Mouse (Mus musculus) forebrain, embryonic 10.5 days (tissue): Measurements from ENCODE around the gene Slc12a8. TPM values are rescaled to one million over a fixed set of nuclear protein-coding genes. Genes with fewer than 3 reads are reported as not detected.

ENCODE experiments used
- DNase-seq: peaks from one replicate; pipeline ENCODE4 v3.0.0-alpha.2; 2017; ENCODE audit warnings: low spot score; ENCODE audit errors: extremely low spot score
- H3K27ac ChIP-seq: fragments of 300-500 bp; sonication (generic); 2 replicates; pipeline ENCODE4 v1.5.1; 2016; ENCODE audit warnings: mild to moderate bottlenecking
- H3K27me3 ChIP-seq: fragments of 300-500 bp; sonication (generic); 2 replicates; pipeline ENCODE4 v1.6.1; 2016; ENCODE audit warnings: mild to moderate bottlenecking; ENCODE audit not compliant: poor library complexity, severe bottlenecking
- H3K36me3 ChIP-seq: fragments of 300-500 bp; sonication (generic); replicated peaks from 2 replicates; pipeline ENCODE4 v1.6.1; 2016; ENCODE audit warnings: mild to moderate bottlenecking, moderate library complexity
- H3K4me1 ChIP-seq: fragments of 300-500 bp; sonication (generic); 2 replicates; pipeline ENCODE4 v1.6.1; 2016
- H3K4me3 ChIP-seq: fragments of 300-500 bp; sonication (generic); 2 replicates; pipeline ENCODE4 v1.5.1; 2016; ENCODE audit warnings: mild to moderate bottlenecking, moderate library complexity
- H3K9me3 ChIP-seq: fragments of 300-500 bp; sonication (generic); 2 replicates; pipeline ENCODE4 v1.6.1; 2016; ENCODE audit warnings: mild to moderate bottlenecking, moderate library complexity
- WGBS: fragments of 180-500 bp; shearing (Covaris S2); methylation state at CpG from one replicate; pipeline ENCODE4 v1.1.7; 2016; 5-methylcytosine and 5-hydroxymethylcytosine counted together
- polyA plus RNA-seq: library from polyadenylated mRNA; unstranded; fragments of >200 nt; fragmentation: Nextera tagmentation; extraction: Ambion mirVana; gene quantifications from 2 replicates; pipeline ENCODE4 v1.2.1, GENCODE M21; 2016

Slc12a8 gene
- polyA plus RNA-seq, 1 experiment from 2014 or later = 1.1 TPM

GRCm38 (mm10) chr16:33517627-33518026 is 499 bp downstream of the Slc12a8 start:
- H3K27me3 ChIP-seq = peaks cover 13% of the 10 kb centered on the region
- peak overlapping the region; percentile 54 for H3K4me3 ChIP-seq
- H3K27ac ChIP-seq = peak overlapping the region; percentile 88
- no peak for DNase-seq
- peaks cover 26% of the 10 kb centered on the region for H3K4me1 ChIP-seq
- H3K9me3 ChIP-seq = no peaks in the 10 kb centered on the region
- H3K36me3 ChIP-seq = no peaks in the 10 kb centered on the region
- WGBS = 22% methylated on average over 4 of the region's 4 CpGs

DNA sequence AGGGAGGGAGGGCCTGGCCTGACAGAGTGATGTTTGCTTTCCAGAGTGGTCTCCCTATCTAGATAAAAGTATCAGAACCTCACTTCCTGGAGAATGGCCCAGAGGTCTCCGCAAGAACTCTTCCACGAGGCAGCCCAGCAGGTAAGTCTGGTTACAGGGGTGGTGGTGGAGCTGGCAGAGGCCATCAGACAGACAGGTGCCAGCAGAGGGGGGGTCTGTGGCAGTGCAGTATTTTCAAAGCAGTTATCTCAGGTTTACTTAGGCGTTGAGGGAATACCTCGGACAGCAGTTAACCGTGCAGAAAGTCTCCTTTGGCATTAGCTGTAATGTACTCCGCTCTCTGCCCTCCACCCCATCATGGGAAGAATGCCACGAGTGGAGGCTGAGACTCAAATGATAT is 1.1 kb downstream of the Slc12a8 start:
- peak overlapping the region; percentile 88 for H3K27ac ChIP-seq
- H3K36me3 ChIP-seq = no peaks in the 10 kb centered on the region
- no peaks in the 10 kb centered on the region for H3K9me3 ChIP-seq
- H3K4me3 ChIP-seq = no peak overlapping the region
- H3K4me1 ChIP-seq = peaks cover 26% of the 10 kb centered on the region
- DNase-seq = no peak
- WGBS = 80% methylated on average over 7 of the region's 7 CpGs
- peaks cover 13% of the 10 kb centered on the region for H3K27me3 ChIP-seq

DNA sequence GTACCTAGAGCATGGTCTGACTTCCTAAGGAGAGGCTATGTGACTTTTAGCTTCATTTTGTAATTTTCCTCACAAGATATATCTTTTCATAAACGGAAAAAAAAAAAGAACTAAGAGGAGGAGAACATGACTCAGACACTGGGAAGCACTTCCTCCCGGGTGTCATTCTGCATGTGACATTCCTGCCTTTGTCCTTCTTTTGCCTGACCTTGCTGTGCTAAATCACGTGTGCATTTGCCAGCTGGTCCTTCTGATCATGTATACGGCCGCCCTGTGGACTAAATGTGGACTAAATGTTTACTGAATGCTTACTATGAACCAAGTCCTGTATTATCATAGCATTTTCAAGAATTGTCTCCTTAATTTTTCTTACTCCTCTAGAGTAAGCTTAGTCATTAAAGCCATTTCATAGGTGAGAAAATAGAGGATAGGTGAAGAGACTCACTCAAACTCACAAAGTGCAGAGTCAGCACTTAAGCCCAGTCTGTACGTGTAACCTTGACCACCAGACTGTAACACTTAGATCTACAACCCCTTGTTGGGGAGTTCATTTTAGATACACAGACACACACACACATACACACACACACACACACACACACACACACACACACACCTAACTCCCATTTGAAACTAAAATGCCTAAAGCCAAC is 2.9 kb downstream of the Slc12a8 start:
- Histone ChIP-seq H3K9me3 (no peaks in the 10 kb centered on the region), H3K27ac (no peak overlapping the region), H3K36me3 (no peaks in the 10 kb centered on the region), H3K27me3 (peaks cover 13% of the 10 kb centered on the region), H3K4me1 (peaks cover 31% of the 10 kb centered on the region), H3K4me3 (no peak overlapping the region)
- WGBS = 85% methylated on average over 6 of the region's 6 CpGs
- DNase-seq = no peak

- no peak overlapping the region for H3K4me3 ChIP-seq
- H3K9me3 ChIP-seq = no peaks in the 10 kb centered on the region
- DNase-seq = no peak
- WGBS = 68% methylated on average over 4 of the region's 4 CpGs
- H3K27ac ChIP-seq = no peak overlapping the region
- H3K4me1 ChIP-seq = peaks cover 17% of the 10 kb centered on the region
- H3K36me3 ChIP-seq = no peaks in the 10 kb centered on the region
- peaks cover 9% of the 10 kb centered on the region for H3K27me3 ChIP-seq
Observed at GRCm38 (mm10) chr16:33522516-33522915, 5.4 kb downstream of the Slc12a8 start.

- WGBS = 82% methylated on average over 10 of the region's 10 CpGs
- peaks cover 8% of the 10 kb centered on the region for H3K4me1 ChIP-seq
Observed at GRCm38 (mm10) chr16:33523571-33523970, 6.4 kb downstream of the Slc12a8 start.

GRCm38 (mm10) chr16:33529502-33530454 is 12.7 kb downstream of the Slc12a8 start:
- DNase-seq = no peak
- 76% methylated on average over 11 of the region's 11 CpGs for WGBS
- Histone ChIP-seq H3K36me3 (no peaks in the 10 kb centered on the region), H3K9me3 (peaks cover 7% of the 10 kb centered on the region), H3K4me1 (peaks cover 20% of the 10 kb centered on the region), H3K4me3 (no peak overlapping the region), H3K27ac (peak overlapping the region; percentile 68), H3K27me3 (no peaks in the 10 kb centered on the region)

More at GRCm38 (mm10) chr16:33523571-33523970, 6.4 kb downstream of the Slc12a8 start:
- peaks cover 7% of the 10 kb centered on the region for H3K9me3 ChIP-seq
- H3K27me3 ChIP-seq = no peaks in the 10 kb centered on the region
- H3K27ac ChIP-seq = peak overlapping the region; percentile 56; the same call in 1 of the 2 replicates
- no peak for DNase-seq
- H3K4me3 ChIP-seq = no peak overlapping the region
- H3K36me3 ChIP-seq = no peaks in the 10 kb centered on the region

GRCm38 (mm10) chr16:33531184-33531583 is 14.1 kb downstream of the Slc12a8 start:
- WGBS = 92% methylated on average over 8 of the region's 8 CpGs
- no peak for DNase-seq
- no peaks in the 10 kb centered on the region for H3K36me3 ChIP-seq

DNA sequence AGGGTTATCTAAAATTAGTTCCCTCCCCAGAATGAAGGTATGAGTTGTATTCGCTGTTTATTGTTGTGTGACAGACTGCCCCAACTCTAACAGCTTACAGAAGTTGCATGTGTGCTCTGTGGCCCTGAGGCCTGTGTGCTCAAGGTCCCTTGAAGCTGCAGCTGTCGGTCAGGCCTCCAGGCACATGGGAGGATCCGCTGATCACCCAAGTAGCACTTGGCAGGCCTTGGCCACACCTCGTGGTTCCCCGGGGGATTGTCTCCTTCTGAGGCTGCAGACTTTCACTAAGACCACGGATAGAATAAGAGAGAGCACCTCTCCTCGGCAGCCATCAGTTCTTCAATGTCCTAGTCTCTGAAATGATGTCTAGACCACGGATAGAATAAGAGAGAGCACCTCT is 19.3 kb downstream of the Slc12a8 start:
- Histone ChIP-seq H3K9me3 (no peaks in the 10 kb centered on the region), H3K27ac (no peak overlapping the region), H3K27me3 (no peaks in the 10 kb centered on the region), H3K4me3 (no peak overlapping the region), H3K4me1 (peaks cover 5% of the 10 kb centered on the region), H3K36me3 (no peaks in the 10 kb centered on the region)
- no peak for DNase-seq
- 78% methylated on average over 8 of the region's 8 CpGs for WGBS

More at GRCm38 (mm10) chr16:33531184-33531583, 14.1 kb downstream of the Slc12a8 start:
- no peaks in the 10 kb centered on the region for H3K27me3 ChIP-seq
- no peak overlapping the region for H3K4me3 ChIP-seq
- H3K9me3 ChIP-seq = peaks cover 7% of the 10 kb centered on the region
- H3K4me1 ChIP-seq = peaks cover 20% of the 10 kb centered on the region
- no peak overlapping the region for H3K27ac ChIP-seq

- 90% methylated on average over 21 of the region's 21 CpGs for WGBS
- no peaks in the 10 kb centered on the region for H3K4me1 ChIP-seq
- H3K27ac ChIP-seq = no peak overlapping the region
- H3K4me3 ChIP-seq = no peak overlapping the region
- no peaks in the 10 kb centered on the region for H3K36me3 ChIP-seq
- H3K27me3 ChIP-seq = no peaks in the 10 kb centered on the region
- DNase-seq = no peak
- no peaks in the 10 kb centered on the region for H3K9me3 ChIP-seq
Observed at GRCm38 (mm10) chr16:33537499-33538225, 20.5 kb downstream of the Slc12a8 start.

DNA sequence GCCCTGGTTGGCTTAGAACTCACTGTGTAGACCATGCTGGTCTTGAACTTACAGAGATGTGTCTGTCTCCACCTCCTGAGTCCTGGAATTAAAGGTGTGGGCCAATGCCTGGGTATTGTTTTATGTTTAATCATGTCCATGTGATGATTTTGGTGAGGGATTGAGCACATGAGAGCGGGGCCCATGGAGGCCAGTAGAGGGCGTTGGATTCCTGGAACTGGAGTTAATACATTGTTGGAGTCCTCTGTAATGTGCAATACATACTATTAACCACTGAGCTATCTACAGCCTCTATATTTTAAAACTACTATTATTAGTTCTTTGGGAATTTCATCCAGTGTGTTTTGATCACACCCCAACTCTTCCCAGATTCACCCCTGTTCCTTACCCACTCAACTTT is 27.2 kb downstream of the Slc12a8 start:
- Histone ChIP-seq H3K36me3 (no peaks in the 10 kb centered on the region), H3K27me3 (no peaks in the 10 kb centered on the region), H3K9me3 (peaks cover 3% of the 10 kb centered on the region; the same call in 1 of the 2 replicates), H3K4me3 (no peak overlapping the region), H3K4me1 (no peaks in the 10 kb centered on the region), H3K27ac (no peak overlapping the region)
- DNase-seq = no peak
- WGBS = 88% methylated on average over 2 of the region's 2 CpGs

- H3K27me3 ChIP-seq = no peaks in the 10 kb centered on the region
- no peaks in the 10 kb centered on the region for H3K4me1 ChIP-seq
- H3K27ac ChIP-seq = no peak overlapping the region
- peaks cover 3% of the 10 kb centered on the region; the same call in 1 of the 2 replicates for H3K9me3 ChIP-seq
- H3K4me3 ChIP-seq = no peak overlapping the region
- H3K36me3 ChIP-seq = no peaks in the 10 kb centered on the region
- 93% methylated on average over 4 of the region's 4 CpGs for WGBS
- no peak for DNase-seq
Observed at GRCm38 (mm10) chr16:33545530-33545929, 28.4 kb downstream of the Slc12a8 start.

GRCm38 (mm10) chr16:33553689-33554342 is 36.7 kb downstream of the Slc12a8 start:
- H3K27me3 ChIP-seq = no peaks in the 10 kb centered on the region

More at GRCm38 (mm10) chr16:33553689-33554342, 36.7 kb downstream of the Slc12a8 start:
- no peaks in the 10 kb centered on the region for H3K9me3 ChIP-seq
- no peak overlapping the region for H3K4me3 ChIP-seq
- no peaks in the 10 kb centered on the region for H3K36me3 ChIP-seq
- 83% methylated on average over 9 of the region's 9 CpGs for WGBS
- peaks cover 11% of the 10 kb centered on the region for H3K4me1 ChIP-seq
- no peak overlapping the region for H3K27ac ChIP-seq
- DNase-seq = no peak
